Mouse (Mus musculus): ENCODE data around the gene Slc29a4.

GRCm38 (mm10) chr5:142709436-142709835, 17.1 kb downstream of the Slc29a4 start:
- no peak for TF ChIP-seq CTCF (IDR thresholded peaks at IDR 0.05; ENCODE audit: low read depth)
- no peak for TF ChIP-seq EP300 (IDR thresholded peaks at IDR 0.05; ENCODE audit: low read depth)
